In genomic region chr2:130496931-130497330, GRCm38 (mm10) we compare ENCODE assay signal across 15 mouse cellular contexts. TPM values are rescaled to one million over a fixed set of nuclear protein-coding genes. Genes with fewer than 3 reads are reported as not detected.
DNase-seq lines count a peak whose midpoint lies in the region; ATAC-seq and TF ChIP-seq lines count a peak whose summit lies in the region.
"Had no signal": no experiment of that assay in that cellular context is flagged by ENCODE, and none has a peak within 500 bp of the region (broad histone marks: within the 10 kb centered on the region; RNA-seq: fewer than 3 reads in every experiment).

No protein-coding gene starts in this region.

- no peaks in the 10 kb centered on the region for H3K9me3 ChIP-seq in heart, embryonic 11.5 days (replicated peaks; ENCODE audit: control insufficient read depth, low read length)
- H3K9me3 ChIP-seq in hindbrain, embryonic 15.5 days = no peaks in the 10 kb centered on the region
- H3K9me3 ChIP-seq in hindbrain, embryonic 12.5 days (replicated peaks) = no peaks in the 10 kb centered on the region
- no peaks in the 10 kb centered on the region for H3K9me3 ChIP-seq in midbrain, embryonic 16.5 days (replicated peaks; ENCODE audit: control insufficient read depth, low read length, poor library complexity, severe bottlenecking)
- H3K9me3 ChIP-seq: forebrain, embryonic 13.5 days had no signal

- H3ac ChIP-seq in C2C12 (ENCODE audit: control insufficient read depth, insufficient read length, low read depth) = no peak overlapping the region
- no peak overlapping the region for H3ac ChIP-seq in myocyte (ENCODE audit: control insufficient read depth, insufficient read length)

- H3K4me3 ChIP-seq in heart, embryonic 11.5 days (ENCODE audit: low read depth, low read length) = no peak overlapping the region
- H3K4me3 ChIP-seq in hindbrain, embryonic 15.5 days = no peak overlapping the region
- no peak overlapping the region for H3K4me3 ChIP-seq in hindbrain, embryonic 12.5 days
- no peak overlapping the region for H3K4me3 ChIP-seq in C2C12 (ENCODE audit: insufficient read depth, poor library complexity, severe bottlenecking)
- H3K4me3 ChIP-seq in myocyte = no peak overlapping the region
- H3K4me3 ChIP-seq in midbrain, embryonic 16.5 days (ENCODE audit: low read depth, low read length) = no peak overlapping the region
- H3K4me3 ChIP-seq: forebrain, embryonic 13.5 days; liver, embryonic 13.5 days had no signal

- peaks cover 22% of the 10 kb centered on the region for H3K4me1 ChIP-seq in heart, embryonic 11.5 days (ENCODE audit: control insufficient read depth, insufficient read depth, low read length)
- H3K4me1 ChIP-seq in hindbrain, embryonic 15.5 days (replicated peaks) = peaks cover 20% of the 10 kb centered on the region
- H3K4me1 ChIP-seq in hindbrain, embryonic 12.5 days = peaks cover 24% of the 10 kb centered on the region
- peaks cover 3% of the 10 kb centered on the region; the same call in 1 of the 2 replicates for H3K4me1 ChIP-seq in midbrain, embryonic 16.5 days (ENCODE audit: control insufficient read depth, insufficient read depth, low read length)

- peaks cover 96% of the 10 kb centered on the region for H3K79me2 ChIP-seq in C2C12 (ENCODE audit: control insufficient read depth, insufficient read depth)
- H3K79me2 ChIP-seq in myocyte (ENCODE audit: control insufficient read depth, insufficient read depth) = peaks cover 54% of the 10 kb centered on the region

- 0 out of 2 replicates have a peak overlapping the region, but pooled peaks have one; percentile 9 for H3K4me2 ChIP-seq in heart, embryonic 11.5 days
- no peak overlapping the region for H3K4me2 ChIP-seq in hindbrain, embryonic 15.5 days
- no peak overlapping the region for H3K4me2 ChIP-seq in hindbrain, embryonic 12.5 days (replicated peaks)
- peak overlapping the region; percentile 81 for H3K4me2 ChIP-seq in myocyte (ENCODE audit: low read depth)
- H3K4me2 ChIP-seq in midbrain, embryonic 16.5 days (ENCODE audit: low read length) = no peak overlapping the region
- H3K4me2 ChIP-seq: liver, embryonic 13.5 days; midbrain, embryonic 11.5 days had no signal

- no peak for TF ChIP-seq CTCF in C2C12 (IDR thresholded peaks at IDR 0.05; ENCODE audit: control insufficient read depth, insufficient read depth, insufficient read length)

- no peak for TF ChIP-seq POLR2A in myocyte (IDR thresholded peaks at IDR 0.05; ENCODE audit: insufficient read length, low read depth)

- no peak for DNase-seq in heart, postnatal 4 days
- DNase-seq in kidney, postnatal 36 days = no peak
- DNase-seq: adrenal gland, postnatal 10 days; cerebellum, postnatal 10 days; kidney, adult 9 months; liver, embryonic 13.5 days had no signal

- ATAC-seq in heart, embryonic 11.5 days (replicated peaks; ENCODE audit: insufficient number of reproducible peaks, low FRiP score, low TSS enrichment) = no peak
- no peak for ATAC-seq in hindbrain, embryonic 15.5 days (ENCODE audit: low FRiP score, low read depth)
- no peak for ATAC-seq in hindbrain, embryonic 12.5 days (ENCODE audit: low FRiP score)
- no peak for ATAC-seq in midbrain, embryonic 16.5 days
- ATAC-seq: lung, postnatal 0 days had no signal

- H3K36me3 ChIP-seq in heart, embryonic 11.5 days (ENCODE audit: control insufficient read depth, insufficient read depth, low read length) = no peaks in the 10 kb centered on the region
- no peaks in the 10 kb centered on the region for H3K36me3 ChIP-seq in hindbrain, embryonic 15.5 days
- no peaks in the 10 kb centered on the region for H3K36me3 ChIP-seq in hindbrain, embryonic 12.5 days
- no peaks in the 10 kb centered on the region for H3K36me3 ChIP-seq in C2C12 (ENCODE audit: control insufficient read depth, insufficient read depth)
- no peaks in the 10 kb centered on the region for H3K36me3 ChIP-seq in myocyte (ENCODE audit: control insufficient read depth, insufficient read depth)
- H3K36me3 ChIP-seq in midbrain, embryonic 16.5 days (ENCODE audit: control insufficient read depth, insufficient read depth, low read length) = no peaks in the 10 kb centered on the region
- H3K36me3 ChIP-seq: liver, embryonic 13.5 days had no signal

- 36% methylated on average over 4 of the region's 4 CpGs for WGBS in heart, embryonic 11.5 days (ENCODE audit: insufficient replicate concordance)
- 29% methylated on average over 4 of the region's 4 CpGs for WGBS in hindbrain, embryonic 15.5 days
- 48% methylated on average over 4 of the region's 4 CpGs for WGBS in hindbrain, embryonic 12.5 days
- 30% methylated on average over 4 of the region's 4 CpGs for WGBS in midbrain, embryonic 16.5 days

- peaks cover 46% of the 10 kb centered on the region for H3K79me3 ChIP-seq in C2C12 (ENCODE audit: low read depth)

- H3K27me3 ChIP-seq in heart, embryonic 11.5 days (ENCODE audit: control insufficient read depth, insufficient read depth, low read length) = no peaks in the 10 kb centered on the region
- H3K27me3 ChIP-seq in hindbrain, embryonic 15.5 days = no peaks in the 10 kb centered on the region
- H3K27me3 ChIP-seq in hindbrain, embryonic 12.5 days = no peaks in the 10 kb centered on the region
- H3K27me3 ChIP-seq in C2C12 (ENCODE audit: control insufficient read depth, insufficient read depth, insufficient read length) (no peaks in the 10 kb centered on the region), myocyte (ENCODE audit: control insufficient read depth, insufficient read depth, insufficient read length) (no peaks in the 10 kb centered on the region)
- H3K27me3 ChIP-seq in midbrain, embryonic 16.5 days (ENCODE audit: control insufficient read depth, insufficient read depth, low read depth, low read length) = no peaks in the 10 kb centered on the region
- H3K27me3 ChIP-seq: forebrain, embryonic 13.5 days; liver, embryonic 13.5 days had no signal

- H3K9ac ChIP-seq in heart, embryonic 11.5 days (ENCODE audit: low read depth, low read length) = no peak overlapping the region
- H3K9ac ChIP-seq in hindbrain, embryonic 15.5 days = no peak overlapping the region
- no peak overlapping the region for H3K9ac ChIP-seq in hindbrain, embryonic 12.5 days
- no peak overlapping the region for H3K9ac ChIP-seq in midbrain, embryonic 16.5 days (ENCODE audit: low read depth, low read length)
- H3K9ac ChIP-seq: liver, embryonic 13.5 days had no signal

- H3K27ac ChIP-seq in heart, embryonic 11.5 days (ENCODE audit: low read depth, low read length) = no peak overlapping the region
- H3K27ac ChIP-seq in hindbrain, embryonic 15.5 days (replicated peaks) = 0 out of 2 replicates have a peak overlapping the region, but pooled peaks have one; percentile 64
- no peak overlapping the region for H3K27ac ChIP-seq in hindbrain, embryonic 12.5 days
- no peak overlapping the region for H3K27ac ChIP-seq in midbrain, embryonic 16.5 days (ENCODE audit: low read length)
- H3K27ac ChIP-seq: liver, embryonic 13.5 days had no signal

TF ChIP-seq in C2C12, 6 proteins besides CTCF, POLR2A, EP300 and RAD21:
- peak; percentile 6 for TF ChIP-seq USF1 (IDR thresholded peaks at IDR 0.05; ENCODE audit: low read depth)
- no peak for TF ChIP-seq MYOG (IDR thresholded peaks at IDR 0.05; ENCODE audit: control insufficient read depth, extremely low read depth, insufficient read length)
- TF ChIP-seq FOSL1 (IDR thresholded peaks at IDR 0.05; ENCODE audit: insufficient read depth, low read length, poor library complexity, severe bottlenecking) = no peak
- TF ChIP-seq MAX (IDR thresholded peaks at IDR 0.05) = peak; percentile 54
- peak; percentile 40 for TF ChIP-seq CEBPB (IDR thresholded peaks at IDR 0.05; ENCODE audit: low read depth)
- TF ChIP-seq MYOD1 (IDR thresholded peaks at IDR 0.05; ENCODE audit: control insufficient read depth, insufficient read length, low read depth) = peak; percentile 23
TF ChIP-seq in C2C12: peak in this region for 4.

TF ChIP-seq in myocyte, 11 proteins besides CTCF, POLR2A, EP300 and RAD21:
- TF ChIP-seq MYOG (IDR thresholded peaks at IDR 0.05; ENCODE audit: control insufficient read depth in 1 of 3, insufficient read depth in 1 of 3, insufficient read length in 2 of 3, low read depth in 2 of 3) (peak in 2 of 3 experiments; percentile 29 to 55), SRF (IDR thresholded peaks at IDR 0.05; ENCODE audit: control insufficient read depth, insufficient read length, low read depth) (no peak), USF1 (IDR thresholded peaks at IDR 0.05; ENCODE audit: low read depth) (no peak), MAX (IDR thresholded peaks at IDR 0.05; ENCODE audit: low read depth) (no peak), E2F4 (IDR thresholded peaks at IDR 0.05; ENCODE audit: insufficient read depth) (no peak), TCF3 (IDR thresholded peaks at IDR 0.05; ENCODE audit: insufficient read length, low read depth) (no peak), TCF12 (IDR thresholded peaks at IDR 0.05; ENCODE audit: insufficient read depth, poor library complexity, severe bottlenecking) (peak; percentile 11), CEBPB (IDR thresholded peaks at IDR 0.05; ENCODE audit: insufficient read depth, poor library complexity, severe bottlenecking) (peak; percentile 63; the same call in 1 of the 2 replicates), REST (IDR thresholded peaks at IDR 0.05; ENCODE audit: insufficient read depth, insufficient read length) (no peak), MYOD1 (IDR thresholded peaks at IDR 0.05; ENCODE audit: control insufficient read depth in 1 of 3, insufficient read length in 2 of 3, low read depth in 2 of 3) (peak in 1 of 3 experiments; percentile 45), POLR2AphosphoS2 (IDR thresholded peaks at IDR 0.05; ENCODE audit: insufficient read length, low read depth) (no peak)
TF ChIP-seq in myocyte: peak in this region for 4.

RNA-seq across cellular contexts. Expression of gene Ptpra, which starts 46.9 kb away (rescaled TPM):
- polyA plus RNA-seq in heart, embryonic 11.5 days (2014; fragmentation: Nextera tagmentation; extraction: Ambion mirVana) = 72.9 and 79.7 TPM in 2 replicates
- 10 to 100 TPM; 78.9 to 86.4 TPM for total RNA-seq in heart, postnatal 4 days (2021)
- 133 and 145 TPM in 2 replicates for polyA plus RNA-seq in hindbrain, embryonic 15.5 days (2015; fragmentation: Nextera tagmentation; extraction: Ambion mirVana)
- polyA plus RNA-seq in hindbrain, embryonic 12.5 days (2016; fragmentation: Nextera tagmentation; extraction: Ambion mirVana) = 129 and 138 TPM in 2 replicates
- polyA plus RNA-seq in C2C12 (2012; fragmentation: generic; extraction: Trizol) (31.6 TPM), myocyte (2012; fragmentation: generic; extraction: Trizol) (57.9 TPM)
- 137 and 144 TPM in 2 replicates for polyA plus RNA-seq in midbrain, embryonic 16.5 days (2015; fragmentation: Nextera tagmentation; extraction: Ambion mirVana)

Comparison
In these comparisons a context has a peak if more than half of its experiments do, and no peak if none do; other contexts are left out.
1. H3K4me2 ChIP-seq: peak in heart, embryonic 11.5 days (single experiment) and myocyte (single experiment); none in hindbrain, embryonic 15.5 days (single experiment), hindbrain, embryonic 12.5 days (single experiment) and midbrain, embryonic 16.5 days (single experiment).